Mouse (Mus musculus): ENCODE measurements around the gene Gm13278.
"Not testable (repeated sequence)": the region's sequence is repeated elsewhere in the genome, so short reads cannot be mapped to it uniquely, and the experiment has no call there.

DNA sequence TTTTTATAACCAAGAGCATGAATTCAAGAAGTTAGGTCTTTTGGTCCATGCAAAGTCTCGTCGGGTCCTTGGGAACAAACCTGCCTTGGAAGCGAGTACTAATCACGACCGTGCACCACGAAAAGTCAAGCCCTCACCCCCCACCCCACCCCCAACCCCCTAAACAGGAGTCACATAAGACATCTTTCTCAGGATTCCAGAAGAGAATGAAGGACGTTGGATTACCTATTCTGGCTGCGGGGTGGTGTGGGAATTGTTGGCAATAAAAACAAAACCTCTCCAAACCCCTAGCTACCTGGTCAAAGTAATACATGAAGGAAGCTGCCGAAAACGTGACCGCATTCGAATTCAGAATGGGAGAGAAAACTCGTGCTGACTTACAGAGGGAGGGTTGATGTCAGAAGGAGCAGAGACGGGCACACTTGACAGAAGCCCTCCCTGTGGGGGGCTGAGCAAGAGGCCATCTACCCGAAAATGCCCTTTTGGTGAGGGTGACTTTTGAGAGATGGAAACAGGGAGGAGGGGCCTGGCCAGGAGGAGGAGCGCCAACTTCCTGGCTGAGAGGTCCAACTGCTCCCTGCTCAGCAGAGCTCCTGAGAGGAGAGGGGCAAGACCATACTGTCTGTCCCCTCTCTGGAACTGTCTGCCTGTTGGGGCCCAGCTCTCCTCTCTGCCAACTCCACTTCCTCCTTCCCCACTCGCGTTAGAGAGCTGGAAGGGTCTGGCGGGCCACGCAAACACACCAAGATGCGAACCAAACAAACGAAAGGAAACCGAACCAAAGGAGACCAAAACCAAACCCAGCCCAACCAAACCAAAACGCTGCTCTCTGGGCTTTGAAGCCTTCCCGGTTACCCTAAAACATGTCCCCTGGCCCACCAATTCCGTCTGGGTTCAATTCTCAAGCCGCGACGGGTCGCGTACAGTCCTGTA is 34.5 kb upstream of the Gm13278 start:
- TF ChIP-seq CTCF (IDR thresholded peaks at IDR 0.05; ENCODE audit: borderline replicate concordance, insufficient read depth, low read depth, low read length); POLR2A (IDR thresholded peaks at IDR 0.05; ENCODE audit: borderline replicate concordance, insufficient read depth, low read length): not testable (repeated sequence)
